Mouse (Mus musculus) left cerebral cortex, adult 8-10 months (tissue): ENCODE measurements at regions not wholly inside any gene's neighbourhood (a gene's known extent, or its start where the extent isn't known, plus 50 kb on each side); places are given as distances from the start of the nearest gene placed in this dataset.

ENCODE experiments used
- DNase-seq, 2 experiments: peaks; one replicate each; pipeline ENCODE4 v3.0.0; 2022; ENCODE audit warnings: low spot score in 2 of 2

- no peak for DNase-seq
Observed at GRCm38 (mm10) chr10:96947971-96948370, 331.2 kb downstream of the Btg1 start.

GRCm38 (mm10) chr10:96948871-96949270 lies 332.1 kb downstream of the Btg1 start:
- no peak for DNase-seq

GRCm38 (mm10) chr10:96955036-96955775 lies 338.4 kb downstream of the Btg1 start:
- DNase-seq: no peak

GRCm38 (mm10) chr10:96955776-96956448 lies 339.1 kb downstream of the Btg1 start:
- peak in 1 of 2 experiments; percentile 2 for DNase-seq

- no peak for DNase-seq
Observed at GRCm38 (mm10) chr10:96956449-96956834, 339.6 kb downstream of the Btg1 start.

- DNase-seq: no peak
Observed at GRCm38 (mm10) chr10:96957019-96957418, 340.2 kb downstream of the Btg1 start.

GRCm38 (mm10) chr10:96969825-96970224 lies 353.0 kb downstream of the Btg1 start:
- DNase-seq: no peak

GRCm38 (mm10) chr10:96970737-96971136 lies 353.9 kb downstream of the Btg1 start:
- DNase-seq: no peak

- no peak for DNase-seq
Observed at GRCm38 (mm10) chr10:96971810-96972209, 355.0 kb downstream of the Btg1 start.

GRCm38 (mm10) chr10:96974326-96974977 lies 357.6 kb downstream of the Btg1 start:
- no peak for DNase-seq

- DNase-seq: no peak
Observed at GRCm38 (mm10) chr10:96976691-96977090, 359.9 kb downstream of the Btg1 start.

- no peak for DNase-seq
Observed at GRCm38 (mm10) chr10:96980494-96980831, 363.7 kb downstream of the Btg1 start.

- DNase-seq: no peak
Observed at GRCm38 (mm10) chr10:96980832-96981515, 364.2 kb downstream of the Btg1 start.

GRCm38 (mm10) chr10:96981516-96981869 lies 364.7 kb downstream of the Btg1 start:
- no peak for DNase-seq

GRCm38 (mm10) chr10:97000871-97001270 lies 384.1 kb downstream of the Btg1 start:
- DNase-seq: no peak

GRCm38 (mm10) chr10:97008873-97009272 lies 392.1 kb downstream of the Btg1 start:
- DNase-seq: no peak

GRCm38 (mm10) chr10:97009859-97010258 lies 393.1 kb downstream of the Btg1 start:
- DNase-seq: no peak

GRCm38 (mm10) chr10:97018641-97019040 lies 401.8 kb downstream of the Btg1 start:
- DNase-seq: no peak

GRCm38 (mm10) chr10:97028776-97029175 lies 412.0 kb downstream of the Btg1 start:
- DNase-seq: no peak

- no peak for DNase-seq
Observed at GRCm38 (mm10) chr10:97030996-97031395, 414.2 kb downstream of the Btg1 start.

GRCm38 (mm10) chr10:97035371-97035786 lies 418.6 kb downstream of the Btg1 start:
- DNase-seq: peak in 1 of 2 experiments; percentile 17

- no peak for DNase-seq
Observed at GRCm38 (mm10) chr10:97038025-97038424, 421.2 kb downstream of the Btg1 start.
